ENCODE assay signal across 10 mouse cellular contexts in genomic region chr3:104667451-104667850, GRCm38 (mm10). TPM values are rescaled to one million over a fixed set of nuclear protein-coding genes. Genes with fewer than 3 reads are reported as not detected.
DNase-seq lines count a peak whose midpoint lies in the region; TF ChIP-seq lines count a peak whose summit lies in the region.
"Had no signal": no experiment of that assay in that cellular context is flagged by ENCODE, and none has a peak within 500 bp of the region (broad histone marks: within the 10 kb centered on the region; RNA-seq: fewer than 3 reads in every experiment).

No protein-coding gene starts in this region.

- peak; percentile 18 for DNase-seq in adrenal gland, postnatal 14 days
- DNase-seq in adrenal gland, postnatal 25 days, result no peak
- DNase-seq in left cerebral cortex, adult 2 months (ENCODE audit: extremely low spot score in 1 of 2, low spot score in 2 of 2), result no peak
- no peak for DNase-seq in left cerebral cortex, adult 18-20 months (ENCODE audit: low spot score in 2 of 2)
- DNase-seq in heart, adult 18-20 months, result peak; percentile 70 to 83
- DNase-seq in heart, postnatal 14 days, result peak; percentile 51 to 55
- DNase-seq in embryo, embryonic 10 days (ENCODE audit: low spot score), result no peak
- DNase-seq in lung, postnatal 25 days (ENCODE audit: low spot score), result no peak
- DNase-seq: kidney, adult 11 months had no signal

- H3K4me3 ChIP-seq in left cerebral cortex, adult 2 months, result no peak overlapping the region
- H3K4me3 ChIP-seq: erythroblast, embryonic 14.5 days had no signal

- peak overlapping the region; percentile 83 for H3K27ac ChIP-seq in left cerebral cortex, adult 2 months

- intact Hi-C loops in left cerebral cortex, adult 2 months (cut with DNase I), result no loop called here
- intact Hi-C loops in heart, postnatal 14 days (cut with DNase I), result no loop called here

- no peak for TF ChIP-seq CTCF in left cerebral cortex, adult 2 months (IDR thresholded peaks at IDR 0.05)

RNA-seq across cellular contexts. Expression of gene Slc16a1, which starts 29.0 kb away (rescaled TPM):
- 77.1 and 104 TPM in 2 replicates for total RNA-seq in adrenal gland, postnatal 14 days (2021)
- 26.1 and 31.4 TPM in 2 replicates for total RNA-seq in adrenal gland, postnatal 25 days (2021)
- total RNA-seq in left cerebral cortex, adult 2 months (2021), result 10 to 100 TPM; 16.7 to 17.9 TPM
- total RNA-seq in left cerebral cortex, adult 18-20 months (2021), result 10 to 100 TPM; 18.2 to 20.3 TPM
- 100 to 1,000 TPM; 156 to 159 TPM for total RNA-seq in heart, adult 18-20 months (2021)
- total RNA-seq in heart, postnatal 14 days (2021), result 100 to 1,000 TPM; 153 to 157 TPM

Comparison
In these comparisons a context has a peak if more than half of its experiments do, and no peak if none do; other contexts are left out.
1. DNase-seq: peak in adrenal gland, postnatal 14 days (single experiment), heart, adult 18-20 months (2 of 2) and heart, postnatal 14 days (2 of 2); none in adrenal gland, postnatal 25 days (single experiment), left cerebral cortex, adult 2 months (0 of 2), left cerebral cortex, adult 18-20 months (0 of 2), embryo, embryonic 10 days (single experiment) and lung, postnatal 25 days (single experiment).